ENCODE assay signal across 20 mouse cellular contexts in the genomic region with DNA sequence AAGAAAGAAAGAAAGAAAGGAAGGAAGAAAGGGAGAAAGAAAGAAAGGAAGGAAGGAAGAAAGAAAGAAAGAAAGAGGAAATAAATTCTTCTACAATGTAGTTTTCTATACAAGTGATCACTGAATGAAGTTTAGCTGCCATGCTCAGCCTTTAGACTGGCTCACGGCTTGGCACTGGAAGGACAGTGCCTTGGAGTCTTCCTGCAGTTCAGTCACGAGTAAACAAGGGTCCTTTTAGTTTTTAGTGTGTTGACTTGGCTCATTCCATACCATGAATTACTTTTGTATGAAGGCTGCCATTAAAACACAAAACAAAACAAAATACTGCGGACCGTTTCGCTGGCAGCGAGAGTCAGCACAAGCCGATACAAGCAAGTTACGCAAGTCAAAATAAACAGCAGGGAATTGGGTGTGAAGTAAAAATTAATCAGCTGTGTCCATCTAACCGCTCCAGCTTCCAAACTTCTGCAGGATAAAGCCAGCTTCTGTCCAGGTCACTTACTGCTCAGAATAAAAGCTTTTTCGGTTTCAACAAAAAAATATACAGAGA. TPM values are rescaled to one million over a fixed set of nuclear protein-coding genes. Genes with fewer than 3 reads are reported as not detected.
A peak's percentile ranks its signal among the peaks of the same experiment; 100 is the strongest.
DNase-seq lines count a peak whose midpoint lies in the region; ATAC-seq and TF ChIP-seq lines count a peak whose summit lies in the region.
"Had no signal": no experiment of that assay in that cellular context is flagged by ENCODE, and none has a peak within 500 bp of the region (broad histone marks: within the 10 kb centered on the region; RNA-seq: fewer than 3 reads in every experiment).

No protein-coding gene starts in this region.

- peak overlapping the region; percentile 27 for H3K4me2 ChIP-seq in hindbrain, postnatal 0 days (ENCODE audit: low read depth, low read length)
- no peak overlapping the region for H3K4me2 ChIP-seq in midbrain, postnatal 0 days (ENCODE audit: low read depth, low read length, poor library complexity, severe bottlenecking)
- no peak overlapping the region for H3K4me2 ChIP-seq in midbrain, embryonic 11.5 days
- H3K4me2 ChIP-seq: embryonic facial prominence, embryonic 12.5 days; limb, embryonic 15.5 days; midbrain, embryonic 15.5 days had no signal

- no peak overlapping the region for H3K4me3 ChIP-seq in hindbrain, postnatal 0 days (ENCODE audit: low read length)
- H3K4me3 ChIP-seq in hindbrain, embryonic 10.5 days = no peak overlapping the region
- H3K4me3 ChIP-seq in layer of hippocampus, adult 2 months = peak overlapping the region; percentile 26; the same call in 1 of the 2 replicates
- no peak overlapping the region for H3K4me3 ChIP-seq in midbrain, postnatal 0 days (ENCODE audit: low read depth, low read length)
- H3K4me3 ChIP-seq in midbrain, embryonic 11.5 days (ENCODE audit: low read depth, low read length) = no peak overlapping the region
- H3K4me3 ChIP-seq: embryonic facial prominence, embryonic 12.5 days; limb, embryonic 15.5 days; megakaryocyte, embryonic 14.5 days; midbrain, embryonic 15.5 days had no signal

- H3K9me3 ChIP-seq in hindbrain, postnatal 0 days (ENCODE audit: low read length) = no peaks in the 10 kb centered on the region
- H3K9me3 ChIP-seq in hindbrain, embryonic 10.5 days = no peaks in the 10 kb centered on the region
- no peaks in the 10 kb centered on the region for H3K9me3 ChIP-seq in midbrain, postnatal 0 days (ENCODE audit: low read length)
- no peaks in the 10 kb centered on the region for H3K9me3 ChIP-seq in midbrain, embryonic 11.5 days (ENCODE audit: control insufficient read depth, low read length)
- H3K9me3 ChIP-seq: embryonic facial prominence, embryonic 12.5 days; limb, embryonic 15.5 days; midbrain, embryonic 15.5 days had no signal

- peak overlapping the region; percentile 56 for H3K27ac ChIP-seq in hindbrain, postnatal 0 days
- H3K27ac ChIP-seq in hindbrain, embryonic 10.5 days = no peak overlapping the region
- peak overlapping the region; percentile 19; the same call in 1 of the 2 replicates for H3K27ac ChIP-seq in layer of hippocampus, adult 2 months
- H3K27ac ChIP-seq in midbrain, postnatal 0 days (ENCODE audit: low read depth, low read length) = 0 out of 2 replicates have a peak overlapping the region, but pooled peaks have one; percentile 18
- H3K27ac ChIP-seq in midbrain, embryonic 11.5 days (ENCODE audit: low read depth, low read length) = no peak overlapping the region
- H3K27ac ChIP-seq: embryonic facial prominence, embryonic 12.5 days; limb, embryonic 15.5 days; midbrain, embryonic 15.5 days had no signal

- ATAC-seq in hindbrain, postnatal 0 days = no peak
- ATAC-seq in midbrain, postnatal 0 days (ENCODE audit: low FRiP score) = no peak
- no peak for ATAC-seq in midbrain, embryonic 11.5 days (ENCODE audit: low FRiP score)
- ATAC-seq: forebrain, embryonic 14.5 days; inflammation-experienced regulatory T-cells, adult 6 months; liver, postnatal 0 days; midbrain, embryonic 15.5 days had no signal

- no peak for TF ChIP-seq CTCF in hindbrain, postnatal 0 days (IDR thresholded peaks at IDR 0.05; ENCODE audit: low read depth)
- TF ChIP-seq CTCF in layer of hippocampus, adult 2 months (conservative IDR thresholded peaks at IDR 0.05) = no peak
- TF ChIP-seq CTCF in midbrain, postnatal 0 days (IDR thresholded peaks at IDR 0.05) = no peak

- no peaks in the 10 kb centered on the region for H3K36me3 ChIP-seq in hindbrain, postnatal 0 days (ENCODE audit: insufficient read depth, low read length)
- no peaks in the 10 kb centered on the region for H3K36me3 ChIP-seq in hindbrain, embryonic 10.5 days
- H3K36me3 ChIP-seq in midbrain, postnatal 0 days (ENCODE audit: insufficient read depth, low read length) = no peaks in the 10 kb centered on the region
- H3K36me3 ChIP-seq in midbrain, embryonic 11.5 days (ENCODE audit: control insufficient read depth, insufficient read depth, low read length) = no peaks in the 10 kb centered on the region
- H3K36me3 ChIP-seq: embryonic facial prominence, embryonic 12.5 days; limb, embryonic 15.5 days; midbrain, embryonic 15.5 days had no signal

- 32% methylated on average over 10 of the region's 10 CpGs for WGBS in hindbrain, postnatal 0 days
- WGBS in hindbrain, embryonic 10.5 days = 61% methylated on average over 10 of the region's 10 CpGs
- WGBS in midbrain, postnatal 0 days = 48% methylated on average over 10 of the region's 10 CpGs
- 68% methylated on average over 10 of the region's 10 CpGs for WGBS in midbrain, embryonic 11.5 days

- H3K27me3 ChIP-seq in hindbrain, postnatal 0 days (ENCODE audit: insufficient read depth, low read length) = no peaks in the 10 kb centered on the region
- no peaks in the 10 kb centered on the region for H3K27me3 ChIP-seq in hindbrain, embryonic 10.5 days (ENCODE audit: insufficient read depth, poor library complexity, severe bottlenecking)
- no peaks in the 10 kb centered on the region for H3K27me3 ChIP-seq in midbrain, postnatal 0 days (ENCODE audit: insufficient read depth, low read length)
- no peaks in the 10 kb centered on the region; the same call in 1 of the 2 replicates for H3K27me3 ChIP-seq in midbrain, embryonic 11.5 days (ENCODE audit: control insufficient read depth, insufficient read depth, low read length)
- H3K27me3 ChIP-seq: CH12.LX; midbrain, embryonic 15.5 days had no signal

- no peak overlapping the region for H3K9ac ChIP-seq in hindbrain, postnatal 0 days (replicated peaks; ENCODE audit: low read length)
- no peak overlapping the region for H3K9ac ChIP-seq in midbrain, postnatal 0 days (replicated peaks; ENCODE audit: low read length, poor library complexity, severe bottlenecking)
- no peak overlapping the region for H3K9ac ChIP-seq in midbrain, embryonic 11.5 days (ENCODE audit: low read length)
- H3K9ac ChIP-seq: embryonic facial prominence, embryonic 12.5 days; limb, embryonic 15.5 days; liver, postnatal 0 days; midbrain, embryonic 15.5 days had no signal

- peak; percentile 38 for DNase-seq in hindbrain, postnatal 0 days (ENCODE audit: low spot score)
- no peak for DNase-seq in hindbrain, embryonic 10.5 days (ENCODE audit: low spot score)
- no peak for DNase-seq in layer of hippocampus, adult 2 months (ENCODE audit: low spot score in 2 of 2)
- no peak for DNase-seq in layer of hippocampus, adult 8-10 months (ENCODE audit: low spot score in 2 of 2)
- DNase-seq in midbrain, postnatal 0 days (ENCODE audit: low spot score) = peak; percentile 48
- no peak for DNase-seq in midbrain, embryonic 11.5 days (ENCODE audit: low spot score, missing footprints)
- no peak for DNase-seq in gastrocnemius, postnatal 25 days
- DNase-seq: cerebellum, adult 9-10 months; gastrocnemius, postnatal 10 days; heart, adult 18-20 months; heart, postnatal 36 days; liver, postnatal 0 days; right cerebral cortex, postnatal 4 days had no signal

- 0 out of 2 replicates have a peak, but pooled peaks cover 6% of the 10 kb centered on the region for H3K4me1 ChIP-seq in hindbrain, postnatal 0 days (ENCODE audit: insufficient read depth, low read length)
- H3K4me1 ChIP-seq in hindbrain, embryonic 10.5 days (replicated peaks) = peaks cover 10% of the 10 kb centered on the region; the same call in 1 of the 2 replicates
- H3K4me1 ChIP-seq in midbrain, postnatal 0 days (ENCODE audit: insufficient read depth, low read length) = no peaks in the 10 kb centered on the region
- H3K4me1 ChIP-seq in midbrain, embryonic 11.5 days (ENCODE audit: control insufficient read depth, insufficient read depth, low read length) = no peaks in the 10 kb centered on the region

RNA-seq across cellular contexts. Expression of gene Skap2, which starts 46.6 kb away (rescaled TPM):
- total RNA-seq in hindbrain, postnatal 0 days (2014; rRNA removed) = 9.8 and 11.1 TPM in 2 replicates
- 28.1 TPM in 2 replicates for polyA plus RNA-seq in hindbrain, postnatal 0 days (2015; fragmentation: Nextera tagmentation; extraction: Ambion mirVana)
- 14.5 and 18.1 TPM in 2 replicates for polyA plus RNA-seq in hindbrain, embryonic 10.5 days (2016; fragmentation: Nextera tagmentation; extraction: Ambion mirVana)
- total RNA-seq in layer of hippocampus, adult 2 months (2021) = 10 to 100 TPM; 14.1 to 15.7 TPM
- total RNA-seq in layer of hippocampus, adult 8-10 months (2022) = 10 to 100 TPM; 17.0 to 30.2 (median 25.6) TPM
- total RNA-seq in midbrain, postnatal 0 days (2014; rRNA removed) = 11.5 TPM in 2 replicates
- 9.3 and 12.5 TPM in 2 replicates for polyA plus RNA-seq in midbrain, postnatal 0 days (2015; fragmentation: Nextera tagmentation; extraction: Ambion mirVana)
- polyA plus RNA-seq in midbrain, embryonic 11.5 days (2014; fragmentation: Nextera tagmentation; extraction: Ambion mirVana) = 8.5 and 10.0 TPM in 2 replicates
- total RNA-seq in gastrocnemius, postnatal 25 days (2021) = 1 to 10 TPM; 2.1 to 6.6 TPM

Comparison
In these comparisons a context has a peak if more than half of its experiments do, and no peak if none do; other contexts are left out.
1. DNase-seq: peak in hindbrain, postnatal 0 days (single experiment) and midbrain, postnatal 0 days (single experiment); none in hindbrain, embryonic 10.5 days (single experiment), layer of hippocampus, adult 2 months (0 of 2), layer of hippocampus, adult 8-10 months (0 of 2), midbrain, embryonic 11.5 days (single experiment) and gastrocnemius, postnatal 25 days (single experiment).
2. H3K27ac ChIP-seq: peak in hindbrain, postnatal 0 days (single experiment), layer of hippocampus, adult 2 months (single experiment) and midbrain, postnatal 0 days (single experiment); none in hindbrain, embryonic 10.5 days (single experiment) and midbrain, embryonic 11.5 days (single experiment).